Mouse (Mus musculus) stomach, embryonic 16.5 days (tissue): ENCODE measurements at regions not wholly inside any gene's neighbourhood (a gene's known extent, or its start where the extent isn't known, plus 50 kb on each side); places are given as distances from the start of the nearest gene placed in this dataset.

Experiments
- ATAC-seq: fragments of 200-750 bp; cut with Nextera tagmentation; 2 replicates; pipeline ENCODE4 v1.8.0; 2017; ENCODE audit warnings: moderate number of reproducible peaks, moderate TSS enrichment; ENCODE audit not compliant: insufficient read depth, low FRiP score
- H3K27ac ChIP-seq: fragments of 300-500 bp; sonication (generic); 2 replicates; pipeline ENCODE4 v1.5.1; 2014; ENCODE audit warnings: low read length
- H3K27me3 ChIP-seq: fragments of 300-500 bp; sonication (generic); 2 replicates; pipeline ENCODE4 v1.6.1; 2014; ENCODE audit warnings: low read length, control low read depth, mixed read lengths; ENCODE audit not compliant: control insufficient read depth, insufficient read depth
- H3K36me3 ChIP-seq: fragments of 300-500 bp; sonication (generic); 2 replicates; pipeline ENCODE4 v1.6.1; 2014; ENCODE audit warnings: low read length; ENCODE audit not compliant: control insufficient read depth, insufficient read depth
- H3K4me1 ChIP-seq: fragments of 300-500 bp; sonication (generic); 2 replicates; pipeline ENCODE4 v1.6.1; 2014; ENCODE audit warnings: low read length, control low read depth, mixed read lengths; ENCODE audit not compliant: control insufficient read depth, insufficient read depth
- H3K4me2 ChIP-seq: fragments of 300-500 bp; sonication (generic); 2 replicates; pipeline ENCODE4 v1.6.1; 2014; ENCODE audit warnings: low read depth, low read length, mixed read lengths
- H3K4me3 ChIP-seq: fragments of 300-500 bp; sonication (generic); replicated peaks from 2 replicates; pipeline ENCODE4 v1.5.1; 2014; ENCODE audit warnings: mild to moderate bottlenecking, low read length
- H3K9ac ChIP-seq: fragments of 300-500 bp; sonication (generic); 2 replicates; pipeline ENCODE4 v1.6.1; 2014; ENCODE audit warnings: low read length
- H3K9me3 ChIP-seq: fragments of 300-500 bp; sonication (generic); replicated peaks from 2 replicates; pipeline ENCODE4 v1.6.1; 2016; ENCODE audit warnings: low read length, control low read depth; ENCODE audit not compliant: control insufficient read depth
- WGBS: fragments of 180-500 bp; shearing (Covaris S2); extraction: QIAGEN DNeasy Blood & Tissue Kit; methylation state at CpG from one replicate; pipeline ENCODE4 v1.1.7; 2014; 5-methylcytosine and 5-hydroxymethylcytosine counted together

DNA sequence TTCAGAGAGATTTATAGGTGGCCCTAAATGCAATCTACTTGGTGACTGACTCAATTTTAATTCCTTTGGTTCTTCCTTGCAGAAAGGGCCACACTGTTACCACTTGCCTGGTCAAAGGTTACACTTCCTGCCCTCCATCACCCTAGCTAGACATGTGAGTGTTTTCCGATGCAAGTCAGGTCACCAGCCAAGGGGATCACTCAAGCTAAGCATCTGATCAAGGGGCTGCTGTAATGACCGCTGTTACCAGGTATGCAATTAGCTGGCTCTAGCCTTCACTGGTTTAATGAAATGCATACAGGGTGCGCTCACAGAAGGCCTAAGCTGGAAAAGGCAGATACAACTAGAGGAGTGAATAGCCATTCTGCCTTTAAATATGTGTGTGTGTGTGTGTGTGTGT lies 105.1 kb downstream of the Mtx2 start:
- peaks cover 3% of the 10 kb centered on the region; the same call in 1 of the 2 replicates for H3K4me1 ChIP-seq
- H3K4me3 ChIP-seq = no peak overlapping the region
- H3K27me3 ChIP-seq = 0 out of 2 replicates have a peak, but pooled peaks cover 2% of the 10 kb centered on the region
- no peak overlapping the region for H3K27ac ChIP-seq
- no peak overlapping the region for H3K9ac ChIP-seq
- 51% methylated on average over 3 of the region's 3 CpGs for WGBS
- no peak for ATAC-seq
- no peaks in the 10 kb centered on the region for H3K36me3 ChIP-seq
- H3K9me3 ChIP-seq = no peaks in the 10 kb centered on the region
- no peak overlapping the region for H3K4me2 ChIP-seq

DNA sequence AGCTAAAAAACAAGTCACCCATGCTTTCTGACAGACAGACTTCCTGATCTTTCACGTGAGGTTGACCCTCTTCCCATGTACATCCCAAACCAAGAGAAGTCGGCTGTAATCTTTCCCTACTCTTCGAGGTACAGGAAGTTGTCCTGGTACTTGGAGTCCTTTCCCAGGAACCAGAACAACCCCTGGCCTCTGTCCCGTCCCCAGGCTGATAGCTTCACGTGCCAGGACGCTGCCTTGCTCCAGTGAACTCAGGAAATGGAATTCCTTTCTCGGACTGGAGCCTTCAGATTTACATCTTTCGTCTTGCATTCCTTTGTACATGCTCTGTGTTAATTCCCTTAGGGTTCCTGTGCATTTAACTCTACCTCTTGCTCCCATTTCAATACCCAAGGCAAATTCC lies 107.6 kb downstream of the Mtx2 start:
- no peak overlapping the region for H3K4me3 ChIP-seq
- H3K4me1 ChIP-seq = no peaks in the 10 kb centered on the region
- H3K4me2 ChIP-seq = no peak overlapping the region
- no peak overlapping the region for H3K9ac ChIP-seq
- no peak overlapping the region for H3K27ac ChIP-seq
- no peak for ATAC-seq
- H3K36me3 ChIP-seq = no peaks in the 10 kb centered on the region
- no peaks in the 10 kb centered on the region for H3K9me3 ChIP-seq
- 32% methylated on average over 8 of the region's 8 CpGs for WGBS
- H3K27me3 ChIP-seq = 0 out of 2 replicates have a peak, but pooled peaks cover 2% of the 10 kb centered on the region

DNA sequence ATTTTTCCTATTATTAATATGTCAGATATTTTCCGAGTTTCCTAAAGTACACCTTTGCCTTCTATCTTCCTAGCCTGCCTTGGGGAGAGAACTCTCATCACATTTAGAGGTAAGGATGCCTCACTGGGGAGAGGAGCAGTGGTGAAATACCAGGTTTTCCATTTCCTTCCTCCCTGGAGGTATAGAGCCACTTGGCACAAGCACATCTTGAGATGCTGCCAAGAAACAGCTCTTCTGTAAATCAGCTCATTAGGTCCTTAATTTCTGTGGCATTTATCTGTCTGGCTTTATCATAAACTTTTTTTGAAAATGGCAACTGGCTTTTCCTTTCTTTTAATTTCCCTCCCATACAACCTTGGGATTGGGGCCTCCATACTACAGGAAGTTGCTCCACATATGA lies 108.2 kb downstream of the Mtx2 start:
- H3K27me3 ChIP-seq = peaks cover 1% of the 10 kb centered on the region; the same call in 1 of the 2 replicates
- WGBS = 82% methylated on average over 1 of the region's 1 CpGs
- H3K9ac ChIP-seq = no peak overlapping the region
- no peak overlapping the region for H3K4me2 ChIP-seq
- no peak overlapping the region for H3K4me3 ChIP-seq
- no peak for ATAC-seq
- H3K4me1 ChIP-seq = no peaks in the 10 kb centered on the region
- H3K9me3 ChIP-seq = no peaks in the 10 kb centered on the region
- H3K36me3 ChIP-seq = no peaks in the 10 kb centered on the region
- no peak overlapping the region for H3K27ac ChIP-seq

GRCm38 (mm10) chr2:74938711-74939110 lies 113.1 kb downstream of the Mtx2 start:
- H3K4me1 ChIP-seq = no peaks in the 10 kb centered on the region
- H3K27me3 ChIP-seq = no peaks in the 10 kb centered on the region; the same call in 1 of the 2 replicates
- no peak overlapping the region for H3K4me2 ChIP-seq
- no peak overlapping the region for H3K4me3 ChIP-seq
- WGBS = 50% methylated on average over 9 of the region's 9 CpGs
- H3K9me3 ChIP-seq = no peaks in the 10 kb centered on the region
- no peak overlapping the region for H3K9ac ChIP-seq
- ATAC-seq = no peak
- H3K27ac ChIP-seq = no peak overlapping the region
- no peaks in the 10 kb centered on the region for H3K36me3 ChIP-seq

GRCm38 (mm10) chr2:74941966-74942365 lies 116.4 kb downstream of the Mtx2 start:
- 91% methylated on average over 10 of the region's 10 CpGs for WGBS
- H3K27me3 ChIP-seq = no peaks in the 10 kb centered on the region; the same call in 1 of the 2 replicates
- H3K36me3 ChIP-seq = no peaks in the 10 kb centered on the region
- H3K9me3 ChIP-seq = no peaks in the 10 kb centered on the region
- no peak overlapping the region for H3K27ac ChIP-seq
- ATAC-seq = no peak
- no peaks in the 10 kb centered on the region for H3K4me1 ChIP-seq
- H3K4me3 ChIP-seq = no peak overlapping the region
- H3K4me2 ChIP-seq = no peak overlapping the region
- no peak overlapping the region for H3K9ac ChIP-seq

DNA sequence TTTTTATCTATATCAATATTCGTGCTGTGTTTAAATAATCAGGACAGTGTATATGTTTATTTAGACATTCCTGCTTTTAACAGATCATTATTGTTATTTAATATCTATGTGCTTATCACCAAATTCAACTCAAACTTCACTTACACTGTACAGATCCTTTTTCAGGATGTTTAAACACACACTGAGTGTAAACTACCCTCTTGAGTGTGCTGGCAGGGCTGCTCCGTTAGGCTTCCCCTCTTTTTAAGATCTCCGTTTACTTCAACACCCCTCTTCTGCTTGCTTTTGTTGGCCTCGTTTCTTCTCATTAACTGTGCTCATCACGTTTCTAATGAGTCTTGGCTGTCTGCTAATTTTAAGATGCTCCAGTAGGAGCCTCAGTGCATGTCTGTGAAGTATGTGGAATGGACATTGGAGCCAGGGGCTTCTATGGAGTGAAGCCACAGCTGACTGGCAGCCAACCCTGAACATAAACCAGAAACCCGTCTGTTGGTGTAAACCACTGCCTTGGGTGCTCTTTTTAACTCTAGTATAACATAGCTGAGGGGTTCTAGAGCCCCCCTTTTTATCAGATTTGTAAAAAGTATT lies 117.1 kb downstream of the Mtx2 start:
- ATAC-seq = no peak
- 38% methylated on average over 6 of the region's 6 CpGs for whole genome bisulfite sequencing
- H3K4me2 ChIP-seq = no peak overlapping the region
- no peaks in the 10 kb centered on the region for H3K36me3 ChIP-seq
- H3K4me1 ChIP-seq = no peaks in the 10 kb centered on the region
- H3K4me3 ChIP-seq = no peak overlapping the region
- no peaks in the 10 kb centered on the region; the same call in 1 of the 2 replicates for H3K27me3 ChIP-seq
- no peak overlapping the region for H3K27ac ChIP-seq
- no peaks in the 10 kb centered on the region for H3K9me3 ChIP-seq
- H3K9ac ChIP-seq = no peak overlapping the region

- Histone ChIP-seq H3K9me3 (no peaks in the 10 kb centered on the region), H3K4me2 (no peak overlapping the region), H3K4me1 (no peaks in the 10 kb centered on the region), H3K36me3 (no peaks in the 10 kb centered on the region), H3K27ac (no peak overlapping the region), H3K4me3 (no peak overlapping the region), H3K9ac (no peak overlapping the region), H3K27me3 (no peaks in the 10 kb centered on the region)
- WGBS = 64% methylated on average over 7 of the region's 7 CpGs
- no peak for ATAC-seq
Observed at GRCm38 (mm10) chr2:74945185-74945749, 119.7 kb downstream of the Mtx2 start.

- H3K9ac ChIP-seq = no peak overlapping the region
- no peak for ATAC-seq
- no peaks in the 10 kb centered on the region for H3K9me3 ChIP-seq
- no peak overlapping the region for H3K4me2 ChIP-seq
- H3K27me3 ChIP-seq = no peaks in the 10 kb centered on the region
- no peak overlapping the region for H3K4me3 ChIP-seq
- H3K36me3 ChIP-seq = no peaks in the 10 kb centered on the region
- H3K4me1 ChIP-seq = no peaks in the 10 kb centered on the region
- H3K27ac ChIP-seq = no peak overlapping the region
- 74% methylated on average over 12 of the region's 12 CpGs for WGBS
Observed at GRCm38 (mm10) chr2:74951401-74952260, 126.0 kb downstream of the Mtx2 start.

GRCm38 (mm10) chr2:74954101-74954500 lies 128.5 kb downstream of the Mtx2 start:
- Histone ChIP-seq H3K36me3 (no peaks in the 10 kb centered on the region), H3K9me3 (no peaks in the 10 kb centered on the region), H3K4me1 (no peaks in the 10 kb centered on the region), H3K4me2 (no peak overlapping the region), H3K9ac (no peak overlapping the region), H3K27ac (no peak overlapping the region), H3K27me3 (no peaks in the 10 kb centered on the region; the same call in 1 of the 2 replicates), H3K4me3 (no peak overlapping the region)
- WGBS = 74% methylated on average over 9 of the region's 9 CpGs
- ATAC-seq = no peak
